Mouse (Mus musculus): ENCODE measurements around the gene Trim44.

DNA sequence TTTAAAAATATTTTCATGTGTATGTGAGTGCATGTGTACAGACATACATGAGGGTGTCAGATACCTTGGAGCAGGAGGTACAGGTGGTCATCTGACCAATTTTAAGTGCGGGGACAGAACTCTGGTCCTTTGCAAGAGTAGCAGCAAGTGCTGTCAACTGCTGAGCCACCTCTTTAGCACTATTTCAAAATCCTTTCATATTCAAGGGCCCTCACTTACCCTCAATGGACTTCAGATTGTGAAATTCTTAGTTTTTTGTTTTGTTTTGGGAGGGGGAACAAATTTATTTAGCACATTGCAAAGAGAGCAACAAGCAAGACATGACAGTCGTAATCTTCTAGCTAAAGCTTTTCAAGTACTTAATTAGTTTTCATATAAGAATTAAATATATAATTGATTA, 81.7 kb downstream of the Trim44 start:
- TF ChIP-seq POLR2A (IDR thresholded peaks at IDR 0.05; ENCODE audit: borderline replicate concordance, control insufficient read depth, low read depth, low read length): no peak
- no peak for TF ChIP-seq CTCF (IDR thresholded peaks at IDR 0.05; ENCODE audit: control insufficient read depth, insufficient read depth, low read length)
